Mouse (Mus musculus) ES-CJ7 (cell line): ENCODE data around the gene Tmem179b.
"Not testable (repeated sequence)": the region's sequence is repeated elsewhere in the genome, so short reads cannot be mapped to it uniquely, and the experiment has no call there.

Experiments
- DNase-seq: peaks from one replicate; pipeline ENCODE4 v3.0.0; 2011; ENCODE audit warnings: low read depth, low spot score

Tmem179b gene

DNA sequence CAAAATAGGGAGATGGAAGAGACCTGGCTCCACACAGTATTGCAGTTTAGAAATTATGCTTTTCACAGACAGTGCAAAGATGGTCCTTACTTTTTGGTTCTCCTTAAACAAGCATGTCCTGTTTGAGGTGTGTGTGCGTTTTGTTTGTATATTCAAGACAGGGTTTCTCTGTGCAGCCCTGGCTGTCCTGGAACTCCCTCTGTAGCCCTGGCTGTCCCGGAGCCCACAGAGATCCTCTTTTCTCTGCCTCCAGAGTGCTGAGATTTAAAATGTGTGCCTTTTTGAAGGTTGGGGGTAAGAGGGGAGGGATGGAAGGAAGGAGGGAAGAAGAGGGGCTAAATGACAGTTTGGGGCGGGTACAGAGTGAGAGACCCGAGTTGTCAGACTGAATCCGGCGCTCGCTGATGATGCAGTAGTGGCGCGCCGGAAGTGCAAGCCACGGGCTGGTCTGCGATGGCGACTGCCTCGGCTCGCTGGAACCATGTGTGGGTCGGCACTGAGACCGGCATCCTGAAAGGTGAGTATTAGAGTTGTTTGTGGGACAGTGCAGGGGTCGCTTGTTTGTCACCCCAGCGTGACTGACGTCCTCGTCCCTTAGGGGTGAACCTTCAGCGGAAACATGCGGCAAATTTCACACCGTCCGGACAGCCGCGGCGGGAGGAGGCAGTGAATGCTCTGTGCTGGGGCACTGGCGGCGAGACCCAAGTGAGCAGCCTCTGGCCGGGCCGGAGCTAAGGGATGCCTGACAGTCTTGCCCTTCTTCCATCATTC, 38.7 kb downstream of the Tmem179b start, which contains the start of gene Wdr74:
Gene Wdr74 (plus strand): TSS at position 439 of the 771 bp plus-strand sequence.
- DNase-seq: peak; percentile 90

DNA sequence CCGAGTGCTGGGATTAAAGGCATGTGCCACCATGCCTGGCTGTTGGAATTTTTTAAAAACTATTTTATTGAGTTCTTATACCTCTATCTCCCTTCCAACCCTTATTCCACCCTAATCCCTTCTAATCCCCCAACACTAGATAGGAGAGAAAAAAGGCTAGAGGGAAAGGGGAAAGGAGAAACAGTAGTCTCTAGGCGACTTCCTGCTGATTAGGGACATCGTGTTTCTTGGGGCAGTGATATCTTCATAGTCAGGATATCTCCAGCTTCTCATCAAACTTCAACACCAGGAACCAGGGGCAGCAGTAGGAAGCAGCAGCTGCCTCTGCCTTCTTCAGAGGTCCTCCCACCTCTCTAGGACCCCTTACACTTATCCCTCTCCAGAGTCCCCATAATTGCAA, 39.9 kb downstream of the Tmem179b start:
- no peak for DNase-seq

DNA sequence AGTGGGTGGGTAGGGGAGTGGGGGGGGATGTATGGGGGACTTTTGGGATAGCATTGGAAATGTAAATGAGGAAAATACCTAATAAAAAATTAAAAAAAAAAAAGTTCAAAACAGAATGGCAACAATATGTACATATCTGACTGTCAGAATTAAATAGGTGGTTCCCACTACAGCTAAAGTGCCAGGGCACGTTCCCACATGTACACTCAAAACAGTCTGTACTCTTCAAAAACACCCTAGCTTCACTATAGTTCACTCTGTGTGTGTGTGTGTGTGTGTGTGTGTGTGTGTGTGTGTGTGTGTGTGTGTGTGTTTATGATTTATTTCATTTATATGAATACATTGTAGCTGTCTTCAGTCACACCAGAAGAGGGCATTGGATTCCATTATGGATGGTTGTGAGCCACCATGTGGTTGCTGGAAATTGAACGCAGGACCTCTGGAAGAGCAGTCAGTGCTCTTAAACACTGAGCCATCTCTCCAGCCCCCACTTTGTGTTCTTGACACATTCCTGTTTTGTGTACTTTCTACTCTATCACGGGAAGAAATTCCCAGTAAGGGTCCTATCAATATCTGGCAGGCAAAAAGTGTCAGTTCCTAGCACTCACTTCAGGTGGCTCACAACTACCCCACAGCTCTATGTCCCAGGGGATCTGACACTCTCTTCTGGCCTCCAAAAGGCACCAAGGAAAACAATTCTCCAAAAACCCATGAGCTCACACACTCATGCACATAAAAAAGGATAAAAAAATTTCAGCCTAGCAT, 45.8 kb downstream of the Tmem179b start:
- DNase-seq: not testable (repeated sequence)

DNA sequence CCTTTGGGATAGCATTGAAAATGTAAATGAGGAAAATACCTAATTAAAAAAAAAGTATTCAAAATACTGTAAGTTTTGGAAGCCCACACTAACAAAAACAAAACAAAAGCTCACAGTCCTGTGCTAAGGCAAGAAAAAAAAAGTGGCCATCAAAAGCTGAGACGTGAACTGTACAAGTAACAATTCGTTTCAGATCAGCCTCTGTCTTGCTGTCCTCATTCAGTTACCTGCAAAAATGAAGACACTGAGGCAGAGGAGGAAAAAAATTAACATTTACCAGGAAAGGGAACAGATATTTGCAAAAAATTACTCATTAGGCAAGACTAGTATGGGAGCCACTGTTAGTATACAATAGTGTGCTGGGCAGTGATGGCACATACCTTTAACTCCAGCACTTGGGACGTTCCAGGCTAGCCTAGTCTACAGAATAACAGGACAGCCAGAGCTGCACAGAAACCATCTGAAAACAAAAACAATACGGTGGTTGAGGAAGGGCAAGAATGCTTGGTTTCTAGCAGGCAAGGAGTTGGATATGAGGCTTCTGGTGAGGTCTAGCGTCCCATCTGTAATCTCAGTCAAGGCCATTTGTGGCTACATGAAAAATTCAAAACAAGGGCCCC, 46.7 kb downstream of the Tmem179b start:
- DNase-seq: peak; percentile 61

DNA sequence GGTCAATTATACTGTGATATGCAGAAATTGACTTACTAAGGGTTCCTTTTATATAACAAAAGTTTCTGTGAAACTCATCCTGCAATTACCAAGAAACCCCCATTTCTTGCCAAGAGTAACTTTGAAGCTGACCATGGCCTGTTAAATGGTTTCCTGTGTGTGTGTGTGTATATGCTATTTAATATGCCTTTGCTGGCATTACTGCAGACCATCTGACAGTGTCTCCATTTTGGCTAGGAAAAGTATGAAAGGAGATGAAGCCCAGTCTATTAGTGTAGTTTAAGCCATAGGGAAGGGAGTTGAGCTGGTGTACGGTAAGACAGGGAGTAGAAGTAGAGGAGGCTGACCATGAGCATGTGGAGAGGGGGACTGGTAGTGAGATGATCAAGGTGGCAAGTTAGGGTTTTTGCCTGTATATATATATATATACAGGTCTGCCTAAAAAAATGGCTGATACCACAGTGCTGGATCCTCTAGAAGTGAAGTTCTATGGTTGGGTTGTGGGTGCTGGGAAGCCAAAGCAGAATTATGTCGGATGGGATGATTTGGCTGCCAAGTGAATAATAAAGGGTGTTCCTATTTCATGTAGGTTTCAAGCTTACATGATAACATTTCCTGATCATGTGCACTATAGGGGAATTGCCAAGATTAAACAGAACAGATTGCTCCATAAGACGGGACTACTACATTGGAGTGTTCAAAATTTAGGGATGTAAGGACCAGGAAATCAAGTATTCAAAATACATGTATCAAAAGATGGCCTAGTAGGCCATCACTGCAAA, 47.5 kb downstream of the Tmem179b start:
- DNase-seq: no peak

DNA sequence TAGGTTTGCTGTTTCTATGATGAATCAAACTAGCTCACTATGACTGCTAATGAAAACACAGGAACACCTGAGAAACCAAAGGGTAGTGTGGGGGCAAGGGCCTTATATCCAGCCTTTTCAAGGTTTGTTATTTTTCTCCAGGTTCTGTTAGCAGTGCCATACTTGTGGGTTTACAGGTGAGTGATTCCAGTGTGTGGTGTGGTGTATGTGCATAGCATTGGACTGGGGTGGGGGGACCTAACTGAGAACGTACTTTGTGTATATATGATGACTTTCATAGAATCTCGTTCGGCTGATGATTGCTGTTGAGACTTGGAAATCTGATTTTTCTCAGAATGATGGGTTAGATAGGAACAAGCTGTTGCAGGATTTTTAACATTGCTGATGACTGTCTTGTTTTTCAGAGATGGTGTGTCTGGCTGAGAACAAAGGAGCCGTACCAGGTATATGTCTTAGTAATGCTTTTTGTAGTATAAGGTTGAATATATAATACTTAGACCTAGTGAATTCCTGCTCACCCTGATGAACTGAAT, 49.1 kb downstream of the Tmem179b start:
- no peak for DNase-seq

DNA sequence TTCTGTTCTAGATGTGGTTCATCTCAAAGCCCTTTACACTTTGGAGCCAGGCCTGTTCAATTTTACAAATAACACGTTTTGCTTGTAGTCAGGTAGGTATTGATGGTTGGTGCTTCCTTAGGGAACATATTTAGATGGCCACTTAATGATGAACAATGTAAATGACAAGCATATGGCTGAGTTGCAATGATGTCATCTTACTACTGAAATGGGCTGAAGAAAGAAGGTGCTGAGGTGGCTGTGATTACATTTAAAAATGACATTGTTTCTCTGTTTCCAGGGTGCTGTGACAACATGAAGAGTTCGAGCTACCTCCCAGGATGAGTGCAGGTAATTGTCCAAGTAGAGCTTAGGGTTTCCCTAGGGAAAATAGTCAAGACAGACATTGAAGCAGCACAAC, 49.9 kb downstream of the Tmem179b start:
- DNase-seq: no peak

DNA sequence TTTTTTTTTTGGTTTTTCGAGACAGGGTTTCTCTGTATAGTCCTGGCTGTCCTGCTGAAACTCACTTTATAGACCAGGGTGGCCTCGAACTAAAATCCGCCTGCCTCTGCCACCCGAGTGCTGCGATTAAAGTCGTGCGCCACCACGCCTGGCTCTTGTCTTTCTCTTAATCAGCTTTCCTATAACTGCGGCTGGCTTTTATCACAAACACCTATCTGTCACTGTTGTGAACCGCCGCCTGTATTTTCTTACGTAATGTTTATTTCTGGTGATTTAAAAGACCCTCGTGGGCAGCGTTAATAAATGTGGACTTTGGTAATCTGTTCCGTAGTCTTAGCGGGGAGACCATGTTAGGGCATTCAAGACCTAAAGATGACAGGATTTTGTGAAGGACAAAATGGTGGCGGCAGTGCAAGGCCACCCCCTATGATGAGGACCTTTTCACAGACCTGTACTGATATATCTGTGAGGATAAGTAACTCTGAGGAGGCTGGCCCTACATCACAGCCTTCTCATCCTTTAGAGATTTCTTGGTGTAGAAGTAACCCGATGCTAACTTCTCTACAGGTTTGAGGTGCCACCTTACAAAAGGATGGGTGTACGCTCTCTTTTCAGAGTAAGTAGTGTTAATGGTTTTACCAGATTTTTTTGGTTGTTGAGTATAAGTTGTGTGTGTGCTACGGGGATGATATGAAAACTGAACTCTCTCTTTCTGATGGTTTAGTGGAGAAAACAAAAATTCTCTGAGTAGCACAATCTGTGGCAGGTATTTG, 50.5 kb downstream of the Tmem179b start:
- DNase-seq: no peak

DNA sequence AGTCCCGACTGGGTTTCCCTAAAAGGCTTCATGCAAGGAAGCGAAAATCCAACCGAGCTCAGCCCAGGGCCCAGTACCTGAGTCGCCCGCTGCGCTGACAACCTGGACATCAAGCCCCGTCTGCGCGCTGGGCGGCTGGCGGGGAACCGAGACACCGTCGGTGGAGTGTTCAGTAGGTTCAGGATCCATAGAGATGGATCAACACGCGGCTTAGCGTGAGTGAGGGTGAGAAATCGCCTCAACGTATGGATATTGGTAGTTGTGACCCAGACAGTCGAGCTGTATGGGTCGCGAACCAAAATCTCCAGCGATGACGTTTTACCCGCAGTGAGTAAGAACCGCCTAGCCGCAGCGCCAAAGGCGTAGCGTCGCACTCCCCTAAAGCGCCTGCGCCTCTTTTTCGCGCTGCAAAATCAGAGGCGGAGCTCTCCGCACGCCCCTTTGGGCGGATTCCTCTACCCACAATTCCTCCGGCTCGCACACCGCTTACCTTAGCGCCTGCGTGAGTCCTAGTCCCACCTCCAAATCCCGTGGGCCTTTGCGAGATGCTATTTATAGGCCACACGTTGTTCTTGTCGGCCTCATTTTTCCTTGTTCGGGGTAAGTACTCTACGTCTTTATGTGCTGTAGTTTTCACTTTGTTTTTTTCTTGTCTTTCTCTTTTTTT, 51.2 kb downstream of the Tmem179b start, which contains the start of gene Slc3a2:
Gene Slc3a2 (minus strand): TSS at position 463 of the 667 bp plus-strand sequence.
- DNase-seq: peak; percentile 99

DNA sequence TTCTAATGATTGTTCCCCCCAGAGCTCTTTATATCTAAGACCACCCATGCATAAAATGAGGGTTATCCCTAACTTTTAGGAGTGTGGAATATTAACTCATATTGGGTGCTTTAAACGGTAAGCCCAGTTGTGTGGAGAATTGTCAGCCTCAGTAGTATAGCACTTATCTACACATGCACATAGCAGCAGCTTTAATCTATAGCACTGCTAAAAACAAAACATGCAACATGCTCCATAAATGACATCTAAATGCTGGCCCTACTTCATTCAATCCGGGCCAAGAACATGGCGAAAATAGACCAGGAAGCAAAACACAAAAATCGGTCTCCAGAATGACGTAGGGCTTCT, 51.7 kb downstream of the Tmem179b start:
- DNase-seq: no peak
